Mouse (Mus musculus) layer of hippocampus, postnatal 25 days (tissue): ENCODE data around the gene Etv6. TPM values are rescaled to one million over a fixed set of nuclear protein-coding genes. Genes with fewer than 3 reads are reported as not detected.

ENCODE experiments used
- DNase-seq, 2 experiments: peaks; one replicate each; pipeline ENCODE4 v3.0.0; 2022; ENCODE audit warnings: mixed read lengths in 2 of 2, low spot score in 1 of 2; ENCODE audit errors: extremely low spot score in 1 of 2
- total RNA-seq, 2 experiments: library from RNA; stranded (reverse); gene quantifications; 2 replicates each; pipeline ENCODE4 v1.2.3; 2021

Gene Etv6
- total RNA-seq, 2 experiments from 2014 or later = 9.2 to 10.3 TPM

- DNase-seq = no peak
These were observed 122.7 kb downstream of the Etv6 start for GRCm38 (mm10) chr6:134158201-134158600.

- DNase-seq = no peak
These were observed 124.2 kb downstream of the Etv6 start for GRCm38 (mm10) chr6:134159672-134160071.

- no peak for DNase-seq
These were observed 125.5 kb downstream of the Etv6 start for GRCm38 (mm10) chr6:134161040-134161439.

GRCm38 (mm10) chr6:134163346-134163745 lies 127.8 kb downstream of the Etv6 start:
- DNase-seq = no peak

- DNase-seq = no peak
These were observed 128.9 kb downstream of the Etv6 start for GRCm38 (mm10) chr6:134164356-134164755.

- no peak for DNase-seq
These were observed 129.5 kb downstream of the Etv6 start for GRCm38 (mm10) chr6:134165012-134165411.

GRCm38 (mm10) chr6:134167963-134168362 lies 132.5 kb downstream of the Etv6 start:
- DNase-seq = no peak

- no peak for DNase-seq
These were observed 133.3 kb downstream of the Etv6 start for GRCm38 (mm10) chr6:134168799-134169198.

GRCm38 (mm10) chr6:134171235-134171634 lies 135.7 kb downstream of the Etv6 start:
- no peak for DNase-seq

GRCm38 (mm10) chr6:134171906-134172728 lies 136.6 kb downstream of the Etv6 start:
- DNase-seq = no peak

- DNase-seq = no peak
These were observed 137.9 kb downstream of the Etv6 start for GRCm38 (mm10) chr6:134173439-134173838.

GRCm38 (mm10) chr6:134175059-134175458 lies 139.6 kb downstream of the Etv6 start:
- no peak for DNase-seq

- DNase-seq = no peak
These were observed 141.7 kb downstream of the Etv6 start for GRCm38 (mm10) chr6:134177196-134177595.

- DNase-seq = no peak
These were observed 146.9 kb downstream of the Etv6 start for GRCm38 (mm10) chr6:134182301-134182948.

- no peak for DNase-seq
These were observed 148.3 kb downstream of the Etv6 start for GRCm38 (mm10) chr6:134183592-134184342.

- no peak for DNase-seq
These were observed 150.9 kb downstream of the Etv6 start for GRCm38 (mm10) chr6:134186286-134186903.

GRCm38 (mm10) chr6:134188719-134189118 lies 153.2 kb downstream of the Etv6 start:
- no peak for DNase-seq

- no peak for DNase-seq
These were observed 153.7 kb downstream of the Etv6 start for GRCm38 (mm10) chr6:134189174-134189573.

- no peak for DNase-seq
These were observed 154.2 kb downstream of the Etv6 start for GRCm38 (mm10) chr6:134189575-134190132.

GRCm38 (mm10) chr6:134190597-134191278 lies 155.2 kb downstream of the Etv6 start:
- DNase-seq = no peak
